Mouse (Mus musculus): ENCODE data around the gene Tmub2.

DNA sequence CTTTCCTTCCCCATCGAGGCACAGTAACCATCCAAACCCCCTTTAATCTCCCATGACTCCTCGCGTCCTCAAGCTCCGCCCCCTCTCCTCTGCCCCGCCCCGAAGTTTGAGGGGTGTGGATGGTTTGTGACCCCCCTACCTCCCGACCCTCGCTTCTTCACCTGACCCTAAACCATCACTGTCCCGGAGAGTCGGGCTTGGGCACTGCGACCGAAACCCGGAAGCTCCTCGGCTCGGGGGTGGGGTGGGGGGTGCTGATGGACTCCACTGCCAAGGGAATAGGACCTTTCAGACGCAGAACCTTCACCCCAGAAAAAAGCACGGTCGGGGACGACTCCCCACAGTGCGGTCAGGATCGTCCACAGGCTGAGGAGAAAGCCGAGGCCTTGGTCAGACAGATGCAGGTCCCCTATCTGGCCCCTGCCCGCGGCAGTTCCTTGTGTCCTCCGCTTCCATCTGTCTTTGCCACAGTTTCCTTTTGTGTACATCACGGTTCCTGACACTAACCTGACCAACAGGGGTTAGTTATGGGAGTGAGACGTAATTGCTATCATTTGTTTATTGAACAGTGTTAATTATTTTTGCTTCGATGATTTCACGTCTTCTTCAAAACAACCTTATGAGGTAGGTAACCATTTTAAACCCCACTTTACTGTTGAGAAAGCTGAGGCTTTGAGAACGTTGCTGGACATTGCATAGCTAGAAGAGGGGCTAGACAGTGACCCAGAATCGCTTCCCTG, 534 bp downstream of the Tmub2 start:
- TF ChIP-seq POLR2A (IDR thresholded peaks at IDR 0.05; ENCODE audit: low read depth, low read length) (no peak), CTCF (conservative IDR thresholded peaks at IDR 0.05; ENCODE audit: insufficient read depth, insufficient read length, low read depth, low read length) (no peak)
